Mouse (Mus musculus) CH12.LX (cell line): ENCODE results near the gene Batf.

Experiments
- BHLHE40 ChIP-seq: IDR thresholded peaks from 2 replicates; pipeline ENCODE4 v1.6.1; 2011; ENCODE audit warnings: mild to moderate bottlenecking, low read depth, low read length, improper control_type of control experiment
- CHD1 ChIP-seq: IDR thresholded peaks from 2 replicates; pipeline ENCODE4 v1.6.1; 2012; ENCODE audit warnings: low read depth, low read length, improper control_type of control experiment, inconsistent platforms
- CHD2 ChIP-seq: IDR thresholded peaks from 2 replicates; pipeline ENCODE4 v1.6.1; 2011; ENCODE audit warnings: low read length, improper control_type of control experiment
- CTCF ChIP-seq, 2 experiments: IDR thresholded peaks in 1 of 2; conservative IDR thresholded peaks in 1 of 2; 2 replicates each; pipeline ENCODE4 v1.5.1; 2011 to 2012; ENCODE audit warnings: low read depth in 2 of 2, low read length in 2 of 2, improper control_type of control experiment in 1 of 2, inconsistent platforms in 1 of 2, mild to moderate bottlenecking in 1 of 2, moderate library complexity in 1 of 2
- EP300 ChIP-seq: IDR thresholded peaks from 2 replicates; pipeline ENCODE4 v1.6.1; 2011; ENCODE audit warnings: low read length, improper control_type of control experiment
- MAX ChIP-seq: IDR thresholded peaks from 2 replicates; pipeline ENCODE4 v1.6.1; 2011; ENCODE audit warnings: low read length, improper control_type of control experiment
- NRF1 ChIP-seq: IDR thresholded peaks from 2 replicates; pipeline ENCODE4 v1.6.1; 2014; ENCODE audit warnings: low read depth, mild to moderate bottlenecking, inconsistent platforms, low read length, improper control_type of control experiment, moderate library complexity
- PAX5 ChIP-seq: IDR thresholded peaks from 2 replicates; pipeline ENCODE4 v1.6.1; 2012; ENCODE audit warnings: low read length, inconsistent platforms, mixed read lengths
- POLR2A ChIP-seq: IDR thresholded peaks from 2 replicates; pipeline ENCODE4 v1.6.1; 2011; ENCODE audit warnings: low read depth, mild to moderate bottlenecking, improper control_type of control experiment, low read length
- POLR2AphosphoS2 ChIP-seq: IDR thresholded peaks from 2 replicates; pipeline ENCODE4 v1.6.1; 2011; ENCODE audit warnings: low read depth, low read length, improper control_type of control experiment
- TCF12 ChIP-seq: IDR thresholded peaks from 2 replicates; pipeline ENCODE4 v1.6.1; 2014; ENCODE audit warnings: low read depth, mild to moderate bottlenecking, inconsistent platforms, low read length, improper control_type of control experiment
- ZKSCAN1 ChIP-seq: IDR thresholded peaks from 2 replicates; pipeline ENCODE4 v1.6.1; 2012; ENCODE audit warnings: low read depth, inconsistent platforms, low read length, improper control_type of control experiment, borderline replicate concordance
- ZNF384 ChIP-seq: IDR thresholded peaks from 2 replicates; pipeline ENCODE4 v1.6.1; 2012; ENCODE audit warnings: low read depth, low read length, improper control_type of control experiment, inconsistent platforms

GRCm38 (mm10) chr12:85673914-85674313 lies 12.6 kb upstream of the Batf start:
- TF ChIP-seq EP300 (no peak), POLR2A (no peak), MAX (no peak), CTCF (conservative IDR thresholded peaks at IDR 0.05 in 1 of 2, IDR thresholded peaks at IDR 0.05 in 1 of 2; ENCODE audit: low read depth in 2 of 2, low read length in 2 of 2) (no peak), ZKSCAN1 (no peak), BHLHE40 (no peak), ZNF384 (no peak), PAX5 (no peak), CHD1 (no peak), NRF1 (no peak), POLR2AphosphoS2 (no peak), TCF12 (no peak), CHD2 (no peak)
